Comparison of ENCODE assay signal across 22 mouse cellular contexts in the genomic region with DNA sequence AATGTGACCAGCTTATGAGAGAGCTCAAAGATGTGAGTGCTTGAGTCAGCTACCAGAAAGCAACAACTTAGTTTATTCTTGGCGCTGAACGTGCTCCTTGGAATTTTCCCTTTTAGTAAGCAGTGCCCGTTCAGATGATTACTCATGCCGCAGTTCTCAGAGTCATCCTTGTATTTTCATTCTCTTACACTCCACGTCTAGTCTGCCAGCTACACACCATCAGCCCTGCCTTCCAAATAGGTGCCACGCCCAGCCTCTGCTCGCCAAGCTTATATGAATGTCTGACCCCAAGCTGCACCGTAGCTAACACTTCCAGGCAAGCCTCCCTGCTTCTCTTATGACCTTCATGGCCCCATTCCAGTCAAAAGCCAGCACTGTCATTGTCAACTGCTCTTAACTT.
DNase-seq lines count a peak whose midpoint lies in the region; ATAC-seq and TF ChIP-seq lines count a peak whose summit lies in the region.
"Had no signal": no experiment of that assay in that cellular context is flagged by ENCODE, and none has a peak within 500 bp of the region (broad histone marks: within the 10 kb centered on the region; RNA-seq: fewer than 3 reads in every experiment).

No protein-coding gene starts in this region.

- peak; percentile 32; the same call in 1 of the 2 replicates for ATAC-seq in lung, postnatal 0 days
- no peak for ATAC-seq in kidney, embryonic 16.5 days (ENCODE audit: low FRiP score, low TSS enrichment)
- ATAC-seq: inflammation-experienced regulatory T-cells, adult 6 months had no signal

- DNase-seq in embryo, embryonic 10 days (ENCODE audit: low spot score): peak; percentile 4
- no peak for DNase-seq in embryo, embryonic 10.5 days (ENCODE audit: low spot score)
- DNase-seq in lung, postnatal 0 days (ENCODE audit: low spot score): peak; percentile 30
- no peak for DNase-seq in lung, postnatal 25 days (ENCODE audit: low spot score)
- peak; percentile 60 for DNase-seq in adipocyte (ENCODE audit: low spot score)
- DNase-seq in spleen, postnatal 4 days (ENCODE audit: low spot score in 2 of 2): no peak
- DNase-seq: cerebellum, adult 8-10 months; gastrocnemius, postnatal 25 days; kidney, adult 8-10 months; kidney, postnatal 25 days had no signal

- H3K9me3 ChIP-seq in lung, postnatal 0 days (ENCODE audit: low read length): peaks cover 6% of the 10 kb centered on the region; the same call in 1 of the 2 replicates
- peaks cover 6% of the 10 kb centered on the region for H3K9me3 ChIP-seq in kidney, embryonic 16.5 days (ENCODE audit: low read length)
- H3K9me3 ChIP-seq: heart, embryonic 15.5 days; liver, embryonic 15.5 days had no signal

- H3K36me3 ChIP-seq in lung, postnatal 0 days (ENCODE audit: insufficient read depth, low read length): no peaks in the 10 kb centered on the region
- no peaks in the 10 kb centered on the region for H3K36me3 ChIP-seq in myocyte (ENCODE audit: control insufficient read depth, insufficient read depth)
- no peaks in the 10 kb centered on the region for H3K36me3 ChIP-seq in kidney, embryonic 16.5 days (ENCODE audit: insufficient read depth, low read length)
- H3K36me3 ChIP-seq: heart, embryonic 15.5 days; limb, embryonic 15.5 days; liver, embryonic 15.5 days had no signal

- no peaks in the 10 kb centered on the region for H3K79me2 ChIP-seq in myocyte (ENCODE audit: control insufficient read depth, insufficient read depth)

- no peak overlapping the region for H3ac ChIP-seq in myocyte (ENCODE audit: control insufficient read depth, insufficient read length)

- no peaks in the 10 kb centered on the region for H3K27me3 ChIP-seq in lung, postnatal 0 days (replicated peaks; ENCODE audit: insufficient read depth, low read length)
- no peaks in the 10 kb centered on the region for H3K27me3 ChIP-seq in myocyte (ENCODE audit: control insufficient read depth, insufficient read depth, insufficient read length)
- H3K27me3 ChIP-seq in kidney, embryonic 16.5 days (ENCODE audit: insufficient read depth, low read length): no peaks in the 10 kb centered on the region
- H3K27me3 ChIP-seq: CH12.LX; embryonic facial prominence, embryonic 13.5 days; heart, embryonic 15.5 days; hindbrain, embryonic 13.5 days; limb, embryonic 15.5 days; liver, embryonic 15.5 days; neural tube, embryonic 12.5 days had no signal

- H3K4me2 ChIP-seq in lung, postnatal 0 days (replicated peaks; ENCODE audit: low read depth, low read length): no peak overlapping the region
- H3K4me2 ChIP-seq in myocyte (ENCODE audit: low read depth): peak overlapping the region; percentile 61
- no peak overlapping the region for H3K4me2 ChIP-seq in kidney, embryonic 16.5 days (replicated peaks; ENCODE audit: low read depth, low read length)
- H3K4me2 ChIP-seq: embryonic facial prominence, embryonic 13.5 days; heart, embryonic 15.5 days; hindbrain, embryonic 13.5 days; limb, embryonic 15.5 days; liver, embryonic 15.5 days; neural tube, embryonic 12.5 days had no signal

- TF ChIP-seq CTCF in lung, postnatal 0 days (IDR thresholded peaks at IDR 0.05): no peak

- H3K27ac ChIP-seq in lung, postnatal 0 days (ENCODE audit: low read length): no peak overlapping the region
- H3K27ac ChIP-seq in kidney, embryonic 16.5 days (ENCODE audit: low read length): no peak overlapping the region
- H3K27ac ChIP-seq: embryonic facial prominence, embryonic 13.5 days; heart, embryonic 15.5 days; hindbrain, embryonic 13.5 days; limb, embryonic 15.5 days; liver, embryonic 15.5 days; macrophage; neural tube, embryonic 12.5 days had no signal

- TF ChIP-seq POLR2A in myocyte (IDR thresholded peaks at IDR 0.05; ENCODE audit: insufficient read length, low read depth): no peak

- WGBS in lung, postnatal 0 days: 47% methylated on average over 8 of the region's 8 CpGs
- WGBS in kidney, embryonic 16.5 days: 82% methylated on average over 8 of the region's 8 CpGs

- H3K9ac ChIP-seq in lung, postnatal 0 days (replicated peaks; ENCODE audit: low read depth): no peak overlapping the region
- no peak overlapping the region for H3K9ac ChIP-seq in kidney, embryonic 16.5 days (replicated peaks; ENCODE audit: low read length)
- H3K9ac ChIP-seq: embryonic facial prominence, embryonic 13.5 days; heart, embryonic 15.5 days; hindbrain, embryonic 13.5 days; limb, embryonic 15.5 days; liver, embryonic 15.5 days; neural tube, embryonic 12.5 days had no signal

- no peak for TF ChIP-seq EP300 in lung, postnatal 0 days (IDR thresholded peaks at IDR 0.05)

- no peaks in the 10 kb centered on the region; the same call in 1 of the 2 replicates for H3K4me1 ChIP-seq in lung, postnatal 0 days (ENCODE audit: insufficient read depth, low read depth, low read length)
- H3K4me1 ChIP-seq in kidney, embryonic 16.5 days (ENCODE audit: insufficient read depth, low read length): no peaks in the 10 kb centered on the region
- H3K4me1 ChIP-seq: embryonic facial prominence, embryonic 13.5 days; liver, embryonic 15.5 days; midbrain, embryonic 10.5 days; neural tube, embryonic 12.5 days had no signal

- no peak overlapping the region for H3K4me3 ChIP-seq in lung, postnatal 0 days (ENCODE audit: low read depth, low read length)
- H3K4me3 ChIP-seq in myocyte: no peak overlapping the region
- H3K4me3 ChIP-seq in kidney, embryonic 16.5 days (ENCODE audit: low read length): no peak overlapping the region
- H3K4me3 ChIP-seq: embryonic facial prominence, embryonic 13.5 days; heart, embryonic 15.5 days; hindbrain, embryonic 13.5 days; limb, embryonic 15.5 days; liver, embryonic 15.5 days; midbrain, embryonic 10.5 days; neural tube, embryonic 12.5 days had no signal

TF ChIP-seq in myocyte, 11 proteins besides CTCF, POLR2A, EP300 and RAD21:
- TF ChIP-seq MYOD1 (IDR thresholded peaks at IDR 0.05; ENCODE audit: control insufficient read depth in 1 of 3, insufficient read length in 2 of 3, low read depth in 2 of 3): no peak
- no peak for TF ChIP-seq E2F4 (IDR thresholded peaks at IDR 0.05; ENCODE audit: insufficient read depth)
- no peak for TF ChIP-seq REST (IDR thresholded peaks at IDR 0.05; ENCODE audit: insufficient read depth, insufficient read length)
- TF ChIP-seq SRF (IDR thresholded peaks at IDR 0.05; ENCODE audit: control insufficient read depth, insufficient read length, low read depth): no peak
- no peak for TF ChIP-seq MYOG (IDR thresholded peaks at IDR 0.05; ENCODE audit: control insufficient read depth in 1 of 3, insufficient read depth in 1 of 3, insufficient read length in 2 of 3, low read depth in 2 of 3)
- no peak for TF ChIP-seq POLR2AphosphoS2 (IDR thresholded peaks at IDR 0.05; ENCODE audit: insufficient read length, low read depth)
- no peak for TF ChIP-seq USF1 (IDR thresholded peaks at IDR 0.05; ENCODE audit: low read depth)
- TF ChIP-seq TCF12 (IDR thresholded peaks at IDR 0.05; ENCODE audit: insufficient read depth, poor library complexity, severe bottlenecking): no peak
- no peak for TF ChIP-seq CEBPB (IDR thresholded peaks at IDR 0.05; ENCODE audit: insufficient read depth, poor library complexity, severe bottlenecking)
- no peak for TF ChIP-seq MAX (IDR thresholded peaks at IDR 0.05; ENCODE audit: low read depth)
- TF ChIP-seq TCF3 (IDR thresholded peaks at IDR 0.05; ENCODE audit: insufficient read length, low read depth): no peak
TF ChIP-seq in myocyte: peak in this region for 0.

Comparison
In these comparisons a context has a peak if more than half of its experiments do, and no peak if none do; other contexts are left out.
1. DNase-seq: peak in embryo, embryonic 10 days (single experiment), lung, postnatal 0 days (single experiment) and adipocyte (single experiment); none in embryo, embryonic 10.5 days (single experiment), lung, postnatal 25 days (single experiment) and spleen, postnatal 4 days (0 of 2).